Mouse (Mus musculus) bone marrow macrophage, adult 2 months (primary cell): ENCODE data around the gene Nup210.

Experiments used
- CTCF ChIP-seq: IDR thresholded peaks from 2 replicates; pipeline ENCODE4 v1.5.1; 2012; ENCODE audit warnings: low read depth, mild to moderate bottlenecking, low read length, moderate library complexity
- POLR2A ChIP-seq: IDR thresholded peaks from 2 replicates; pipeline ENCODE4 v1.6.1; 2012; ENCODE audit warnings: mild to moderate bottlenecking, low read depth, low read length, borderline replicate concordance

GRCm38 (mm10) chr6:91117149-91117548 lies 520 bp upstream of the Nup210 start:
- TF ChIP-seq CTCF (no peak), POLR2A (no peak)
